Mouse (Mus musculus) brain, adult 10 weeks (tissue): Measurements from ENCODE around the gene Tnp2. TPM values are rescaled to one million over a fixed set of nuclear protein-coding genes. Genes with fewer than 3 reads are reported as not detected.

Experiments used
- polyA plus RNA-seq: library from polyadenylated mRNA; stranded (reverse); fragments of 350-450 nt; fragmentation: Illumina TruSeq; extraction: RNeasy Lipid Tissue Mini Kit (QIAGEN cat#74804); gene quantifications from one replicate; pipeline ENCODE4 v1.2.3, GENCODE M21; 2015; ENCODE audit warnings: low read depth, low replicate concordance

Gene Tnp2
- polyA plus RNA-seq: not detected

DNA sequence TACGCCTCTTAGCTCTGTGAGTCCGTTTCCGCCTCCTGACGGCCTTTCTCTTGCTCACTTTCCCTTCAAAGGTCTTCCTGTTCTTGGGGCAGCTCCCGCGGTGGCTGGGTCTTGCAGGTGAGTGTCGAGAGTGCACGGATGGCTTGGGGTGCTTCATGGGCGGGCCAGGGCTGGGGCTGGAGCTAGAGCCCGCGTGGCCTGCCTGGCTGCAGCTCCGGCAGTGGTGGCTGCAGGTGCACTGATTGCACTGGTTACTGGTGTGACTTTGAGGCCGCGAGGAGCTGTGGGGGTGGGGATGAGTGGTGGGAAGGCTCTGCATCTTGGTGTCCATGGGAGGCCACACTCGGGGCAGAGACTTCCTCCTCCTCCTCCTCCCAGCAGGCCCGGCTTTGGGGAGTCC lies at the start of gene Tnp2:
Gene Tnp2 (minus strand): TSS at position 390 of the 400 bp plus-strand sequence.

DNA sequence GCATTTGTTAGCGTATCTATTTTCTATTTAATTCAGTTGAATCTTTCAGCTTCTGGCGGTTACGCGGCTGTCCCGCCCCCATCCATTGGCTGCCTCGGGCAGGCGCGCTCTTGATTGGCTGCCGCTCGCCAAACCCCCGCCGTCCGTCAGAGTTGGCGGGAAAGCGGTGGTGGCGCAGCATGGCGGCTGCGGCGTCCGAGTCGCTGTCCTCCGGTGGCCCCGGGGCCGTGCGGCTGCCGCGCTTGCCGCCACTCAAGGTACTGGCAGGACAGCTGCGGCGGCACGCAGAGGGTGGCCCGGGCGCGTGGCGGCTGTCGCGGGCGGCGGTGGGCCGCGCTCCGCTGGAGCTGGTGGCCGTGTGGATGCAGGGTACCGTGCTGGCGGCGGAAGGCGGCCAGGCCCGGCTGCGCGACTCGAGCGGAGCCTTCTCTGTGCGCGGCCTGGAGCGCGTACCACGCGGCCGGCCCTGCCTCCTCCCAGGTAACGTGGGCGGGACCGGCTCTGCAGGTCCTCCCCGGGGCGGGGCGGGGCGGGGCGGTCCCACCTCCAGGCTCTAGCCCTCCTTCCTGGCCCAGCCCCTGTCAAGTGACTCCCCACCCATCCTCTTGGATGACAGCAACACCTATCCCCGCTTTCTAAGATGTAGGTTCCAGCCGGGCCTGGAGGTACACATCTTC lies 46.6 kb upstream of the Tnp2 start, which contains the start of gene Rmi2:
Gene Rmi2 (plus strand): TSS at position 149 of the 677 bp plus-strand sequence.

DNA sequence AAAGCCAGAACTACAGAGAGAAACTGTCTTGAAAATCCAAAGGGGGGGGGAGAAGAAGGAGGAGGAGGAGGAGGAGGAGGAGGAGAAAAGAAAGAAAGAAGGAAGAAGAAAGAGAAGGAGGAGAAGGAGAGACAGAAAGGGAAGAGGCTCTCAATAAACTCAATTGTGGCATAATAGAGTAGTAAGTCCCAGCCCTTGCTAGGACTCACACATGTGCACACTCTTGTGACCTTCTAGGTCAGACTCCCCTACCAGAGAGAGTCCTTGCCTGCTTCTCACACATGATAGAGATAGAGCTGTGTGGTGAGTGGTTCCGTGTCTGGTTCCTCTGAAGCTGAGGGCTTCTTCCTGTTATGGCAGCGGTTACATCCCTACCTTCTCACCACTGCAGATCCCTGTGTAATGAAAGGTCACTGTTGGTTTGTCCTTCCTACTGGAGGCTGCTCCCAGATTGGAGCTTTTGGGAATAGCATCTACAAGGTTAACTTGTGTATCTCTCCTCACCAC lies 24.5 kb upstream of the Tnp2 start, which contains the start of gene Gm11172:
Gene Gm11172 (plus strand): TSS at position 51 of the 507 bp plus-strand sequence.

DNA sequence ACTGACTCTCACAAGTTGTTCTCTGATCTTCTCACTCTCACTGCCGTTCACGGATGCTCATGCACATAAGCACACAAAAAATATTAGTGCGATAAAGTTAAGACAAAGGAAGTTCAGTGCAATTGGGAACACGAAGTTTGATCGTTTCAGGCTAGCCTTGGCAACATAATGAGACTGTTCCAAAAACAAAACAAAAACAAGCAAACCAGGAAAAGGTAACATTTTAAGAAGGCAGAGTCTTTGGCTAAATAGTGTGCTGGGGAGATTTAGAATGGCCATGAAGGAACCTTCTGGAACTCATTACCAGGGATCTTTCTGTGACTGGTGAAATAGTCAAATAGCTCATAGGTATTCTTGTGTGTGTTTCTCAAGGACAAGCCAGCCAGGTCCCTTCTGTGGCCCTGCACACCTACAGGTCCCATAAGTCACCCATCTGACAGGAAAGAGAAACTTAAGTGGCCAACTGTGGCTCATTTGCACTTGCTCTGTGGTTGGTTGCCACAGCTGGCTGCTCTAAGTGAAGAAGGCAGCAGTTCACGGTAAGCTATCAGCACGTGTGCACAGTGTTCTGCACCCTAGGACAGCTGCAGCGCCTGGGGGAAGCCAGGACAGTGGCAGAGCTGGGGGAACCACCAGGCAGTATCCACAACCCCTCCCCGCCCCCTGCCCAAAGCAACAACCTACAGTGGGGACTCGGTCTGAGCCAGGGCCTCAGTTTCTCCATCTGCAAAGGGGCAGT lies 17.5 kb upstream of the Tnp2 start, which contains the start of gene Prm1:
Gene Prm1 (minus strand): TSS at position 51 of the 739 bp plus-strand sequence.

DNA sequence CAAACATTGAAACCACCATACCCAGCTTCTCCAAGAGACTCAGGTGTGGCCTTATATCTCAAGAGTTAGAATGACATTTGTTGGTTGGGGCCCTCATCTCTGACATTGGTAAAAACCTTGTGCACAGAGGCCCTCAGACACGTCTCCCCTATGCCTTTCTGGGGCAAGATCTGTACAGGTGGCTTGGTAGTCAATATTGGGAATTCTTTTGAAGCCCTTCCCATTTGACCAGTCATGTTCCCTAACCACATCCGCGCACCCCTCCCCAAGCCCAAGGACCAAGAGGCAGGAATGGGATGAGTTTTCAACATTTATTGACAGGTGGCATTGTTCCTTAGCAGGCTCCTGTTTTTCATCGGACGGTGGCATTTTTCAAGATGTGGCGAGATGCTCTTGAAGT lies 7.6 kb upstream of the Tnp2 start, which contains the start of gene Prm2:
Gene Prm2 (minus strand): TSS at position 101 of the 400 bp plus-strand sequence.

DNA sequence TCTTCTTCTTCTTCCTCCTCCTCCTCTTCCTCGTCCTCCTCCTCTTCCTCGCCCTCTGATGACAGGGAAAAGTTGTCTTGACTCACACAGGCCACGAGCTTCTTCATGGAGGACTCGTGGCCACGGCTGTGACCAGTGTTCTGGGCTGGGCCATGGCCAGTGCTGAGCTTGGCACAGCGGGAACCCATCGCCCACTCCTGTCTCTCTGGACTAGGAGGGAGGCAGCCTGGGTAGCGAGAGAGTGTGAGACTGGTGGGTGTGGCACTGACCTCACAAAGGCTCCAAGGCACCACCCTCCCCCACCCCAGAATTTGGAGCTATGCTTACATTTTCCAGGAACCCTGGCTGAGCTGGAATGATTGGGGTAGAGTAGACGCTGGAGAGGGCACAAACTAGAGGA lies 2.2 kb upstream of the Tnp2 start, which contains the start of gene Prm3:
Gene Prm3 (minus strand): TSS at position 213 of the 400 bp plus-strand sequence.

GRCm38 (mm10) chr16:10785371-10786231 lies 2.9 kb downstream of the Tnp2 start, which contains the start of gene Socs1:
Gene Socs1, minus strand, starts transcription at chr16:10785536.

Other genes with a start within 250 kb of the Tnp2 start
- gene Dexi, start 245.6 kb downstream of the Tnp2 start, polyA plus RNA-seq: 60.5 TPM
- 46.7 TPM for gene Clec16a, start 243.3 kb downstream of the Tnp2 start, polyA plus RNA-seq
- gene Socs1, start 3.1 kb downstream of the Tnp2 start, polyA plus RNA-seq: 0.42 TPM
- not detected for gene Prm3, start 2.3 kb upstream of the Tnp2 start, polyA plus RNA-seq
- 1.2 TPM for gene Prm2, start 7.5 kb upstream of the Tnp2 start, polyA plus RNA-seq
- 1.4 TPM for gene Prm1, start 17.2 kb upstream of the Tnp2 start, polyA plus RNA-seq
- gene Gm11172, start 24.3 kb upstream of the Tnp2 start, polyA plus RNA-seq: not detected
- gene Rmi2, start 46.4 kb upstream of the Tnp2 start, polyA plus RNA-seq: 0.12 TPM